Mouse (Mus musculus) right cerebral cortex, postnatal 4 days (tissue): ENCODE measurements at regions not wholly inside any gene's neighbourhood (a gene's known extent, or its start where the extent isn't known, plus 50 kb on each side); places are given as distances from the start of the nearest gene placed in this dataset.

Source experiments
- DNase-seq: peaks from one replicate; pipeline ENCODE4 v3.0.0-alpha.2; 2022

DNA sequence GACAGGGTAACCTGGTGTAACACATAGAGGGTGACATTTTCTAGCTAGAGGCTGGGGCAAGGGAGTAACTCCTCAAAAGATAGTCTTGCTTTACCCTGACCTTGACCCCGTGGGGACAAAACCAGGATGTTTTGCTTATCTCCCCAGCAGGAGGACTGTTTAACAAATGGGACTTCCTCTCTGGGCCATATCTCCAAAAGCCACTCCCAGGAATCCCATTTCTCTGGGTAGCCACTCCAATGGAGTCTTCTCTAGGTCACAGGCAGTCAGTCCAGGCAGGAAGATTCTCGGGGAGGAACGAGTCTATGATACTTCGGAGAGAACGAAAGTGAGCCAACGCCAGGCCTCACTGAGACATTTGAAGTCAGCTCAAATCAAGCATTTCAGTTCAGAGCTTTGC is 396.0 kb upstream of the Mki67 start:
- DNase-seq: no peak

DNA sequence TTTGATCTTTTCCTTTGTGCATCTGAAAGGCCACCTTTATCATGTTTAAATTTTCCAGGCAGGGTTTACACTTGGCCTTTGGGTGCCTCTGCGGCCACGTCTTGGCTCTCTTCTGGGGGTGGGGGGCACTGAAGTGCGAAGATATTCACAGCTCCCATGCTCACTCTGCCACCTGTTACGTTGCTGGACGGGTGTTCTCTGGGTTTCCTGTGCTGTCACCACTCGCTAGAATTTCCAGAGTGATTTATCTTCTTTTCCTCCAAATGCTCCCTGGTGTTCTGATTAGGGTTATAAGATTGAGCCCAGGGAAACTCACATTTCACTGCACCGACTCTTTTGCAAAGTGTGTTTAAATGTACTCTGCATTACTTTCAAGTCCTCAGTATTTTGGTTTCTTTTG is 404.8 kb upstream of the Mki67 start:
- DNase-seq: no peak

DNA sequence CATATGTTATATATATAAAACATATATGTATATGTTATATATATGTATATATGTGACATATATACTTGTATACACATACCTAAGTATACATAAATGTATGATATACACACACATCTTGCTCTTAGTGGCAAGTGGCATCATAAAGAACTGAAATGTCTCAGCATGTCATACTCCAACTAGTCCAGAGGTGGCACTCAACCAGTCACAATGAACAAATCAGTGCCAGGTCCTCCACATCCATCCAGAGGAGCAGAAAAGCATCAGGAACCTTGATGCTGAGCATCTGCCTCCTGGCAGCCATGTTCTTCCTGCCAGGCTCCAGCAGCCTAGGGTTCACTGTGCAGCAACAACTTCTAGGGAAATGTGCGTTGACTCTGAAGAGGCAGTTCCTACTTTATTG is 405.2 kb upstream of the Mki67 start:
- DNase-seq: no peak

DNA sequence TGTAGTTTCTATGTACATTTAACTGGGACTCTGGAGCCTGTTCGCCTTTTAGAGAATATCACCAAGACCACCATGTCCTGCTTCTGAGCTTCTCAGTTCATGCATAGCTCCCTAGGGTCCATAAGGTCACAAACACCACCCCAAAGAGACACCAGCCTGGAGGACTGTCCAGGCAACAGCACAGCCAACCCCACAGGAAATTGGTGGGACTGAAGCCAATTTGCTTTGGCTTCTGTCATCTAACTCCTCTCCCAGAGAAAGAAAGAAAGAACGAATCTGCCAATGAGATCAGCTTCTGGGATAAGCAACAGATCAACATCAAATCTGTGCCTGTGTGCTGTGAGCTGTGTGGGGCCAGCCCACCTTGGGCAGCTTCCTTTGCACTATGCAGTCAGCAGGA is 408.6 kb upstream of the Mki67 start:
- no peak for DNase-seq

DNA sequence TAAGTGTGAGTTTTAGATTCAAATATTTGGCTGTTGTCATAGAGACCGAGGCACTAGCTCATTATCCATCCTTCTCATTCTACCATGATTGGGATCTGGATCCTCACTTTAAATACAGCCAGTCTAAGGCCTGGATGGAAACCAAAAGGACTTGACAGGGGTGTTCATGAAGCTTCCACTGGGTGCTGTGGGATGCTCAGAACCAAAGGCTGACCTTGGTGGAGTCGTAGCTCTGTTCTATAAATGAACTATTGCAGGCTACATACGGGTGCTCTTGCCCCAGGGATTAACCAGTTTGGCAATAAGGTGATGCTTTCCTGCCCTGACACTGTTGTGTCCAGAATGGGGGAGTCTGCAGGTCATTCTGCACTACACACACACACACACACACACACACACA is 410.2 kb upstream of the Mki67 start:
- DNase-seq: no peak

DNA sequence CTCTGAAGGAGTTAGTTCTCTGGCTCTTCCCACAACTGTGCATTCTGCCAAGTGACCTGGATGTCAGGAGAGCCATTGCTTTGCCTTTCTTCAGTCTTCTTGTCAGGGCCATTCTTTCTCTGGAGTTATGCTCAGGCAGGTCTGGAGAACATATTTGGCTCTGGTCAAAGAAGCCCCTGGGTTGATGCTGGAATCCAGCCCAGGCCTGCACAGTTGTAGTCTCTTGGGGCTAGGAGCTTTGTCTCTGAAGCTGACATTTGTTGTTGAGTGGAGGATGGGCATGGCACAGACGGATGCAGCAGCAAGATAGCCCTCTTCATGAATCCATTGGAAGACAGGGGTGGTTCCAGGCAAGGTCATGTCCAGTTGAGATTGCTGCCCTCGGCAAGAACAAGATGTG is 411.4 kb upstream of the Mki67 start:
- no peak for DNase-seq

DNA sequence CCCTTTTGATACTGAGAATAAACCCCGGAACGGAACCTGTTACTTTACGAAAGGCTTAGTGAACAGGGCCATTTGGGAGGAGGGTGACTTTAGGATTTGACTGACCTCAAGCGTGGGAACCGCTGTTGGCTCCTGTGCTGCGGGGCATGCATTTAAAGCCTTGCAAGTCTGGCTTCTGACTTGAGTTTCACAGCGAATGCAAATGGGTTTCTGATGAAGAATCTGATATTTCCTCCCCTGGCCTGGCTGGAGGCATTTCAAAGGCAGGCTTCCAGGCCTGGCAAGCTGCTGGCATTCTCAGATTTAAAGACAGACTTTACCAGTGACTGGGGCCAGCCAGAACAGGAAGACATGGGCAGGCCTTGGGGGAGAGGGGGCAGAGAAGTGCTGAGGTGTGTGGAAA is 413.6 kb upstream of the Mki67 start:
- DNase-seq: peak; percentile 19

DNA sequence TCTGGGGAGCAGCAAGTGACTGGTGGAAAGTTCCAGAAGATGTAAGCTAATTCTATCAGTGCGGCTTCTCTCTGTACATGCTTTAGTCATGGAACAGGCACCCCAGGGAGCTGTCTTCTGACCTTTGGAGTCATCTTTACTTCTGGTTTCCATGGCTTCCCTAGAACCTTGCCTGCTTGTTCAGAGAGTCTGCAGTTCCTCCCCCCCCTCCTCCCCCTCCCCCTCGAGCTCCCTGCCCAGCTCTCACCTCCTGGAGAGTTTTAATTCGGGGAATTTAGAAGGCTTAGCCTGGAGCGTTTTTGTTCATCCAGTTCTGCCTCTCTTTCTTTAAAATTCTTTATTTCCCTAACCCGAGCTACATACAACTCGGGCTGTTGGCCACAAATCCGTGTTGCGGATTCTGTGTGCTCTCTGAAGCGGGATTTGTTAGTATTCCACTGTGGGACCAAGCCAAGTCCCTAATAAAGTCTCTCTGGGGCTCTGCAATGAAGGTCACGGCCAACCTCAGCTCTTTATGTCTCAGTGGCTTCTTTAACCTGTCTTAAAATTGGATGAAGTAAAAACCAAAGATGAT is 414.6 kb upstream of the Mki67 start:
- no peak for DNase-seq

DNA sequence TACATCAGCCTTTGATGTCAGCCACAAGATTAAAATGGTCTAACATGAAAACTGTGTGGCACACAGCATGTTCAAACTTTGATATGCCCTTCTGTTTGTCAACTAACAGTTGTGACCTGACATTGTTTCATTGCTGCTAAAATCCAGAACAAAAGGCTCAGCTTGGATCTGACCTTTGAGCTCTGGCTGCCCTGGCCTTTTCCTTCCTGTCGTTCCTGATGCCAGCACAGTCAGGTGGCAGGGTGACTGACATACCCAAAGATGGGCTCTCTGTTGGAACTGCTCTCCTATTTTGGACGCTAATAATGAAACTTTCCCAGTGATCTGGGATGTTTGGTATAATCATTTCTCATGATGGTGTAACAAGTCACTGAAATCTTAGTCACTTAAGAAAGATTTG is 416.8 kb upstream of the Mki67 start:
- DNase-seq: no peak

DNA sequence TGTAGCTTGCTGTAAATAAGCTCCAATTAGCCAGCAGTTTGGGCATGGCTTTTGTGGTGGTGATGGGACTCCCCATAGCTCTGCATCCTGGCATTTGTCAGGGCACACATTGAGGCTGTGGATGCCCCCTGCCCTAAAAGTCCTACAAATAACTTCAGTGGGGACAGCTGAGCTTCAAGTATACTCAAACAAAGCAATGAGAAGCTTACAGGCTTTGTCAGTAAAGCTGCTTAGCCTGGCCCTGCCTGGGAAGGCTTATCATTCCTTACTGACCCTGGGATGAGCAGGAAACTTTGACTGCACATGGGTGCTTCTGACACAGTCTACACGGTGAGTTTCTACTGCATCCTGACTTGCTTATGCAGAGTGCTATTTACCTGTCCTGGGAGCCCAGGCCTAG is 420.5 kb upstream of the Mki67 start:
- DNase-seq: no peak

DNA sequence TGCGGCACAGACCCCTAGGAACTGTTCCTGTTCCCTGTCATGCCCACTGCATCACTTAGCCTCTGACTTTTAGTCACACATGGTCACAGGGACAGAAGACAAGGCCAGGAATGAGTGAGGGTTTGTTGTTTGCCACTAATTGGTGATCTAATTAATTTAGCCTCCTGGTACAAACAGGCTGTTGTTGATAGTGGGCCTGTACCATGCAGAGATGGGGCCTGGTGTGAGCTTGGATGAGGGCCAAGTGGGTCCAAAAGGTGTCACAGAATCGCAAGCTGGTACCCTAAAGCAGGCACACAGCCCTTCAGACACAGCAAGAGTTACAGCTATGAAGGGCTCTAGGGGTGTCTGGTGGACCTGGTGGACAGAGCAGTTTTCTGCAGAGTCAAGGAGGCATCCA is 421.2 kb upstream of the Mki67 start:
- no peak for DNase-seq

DNA sequence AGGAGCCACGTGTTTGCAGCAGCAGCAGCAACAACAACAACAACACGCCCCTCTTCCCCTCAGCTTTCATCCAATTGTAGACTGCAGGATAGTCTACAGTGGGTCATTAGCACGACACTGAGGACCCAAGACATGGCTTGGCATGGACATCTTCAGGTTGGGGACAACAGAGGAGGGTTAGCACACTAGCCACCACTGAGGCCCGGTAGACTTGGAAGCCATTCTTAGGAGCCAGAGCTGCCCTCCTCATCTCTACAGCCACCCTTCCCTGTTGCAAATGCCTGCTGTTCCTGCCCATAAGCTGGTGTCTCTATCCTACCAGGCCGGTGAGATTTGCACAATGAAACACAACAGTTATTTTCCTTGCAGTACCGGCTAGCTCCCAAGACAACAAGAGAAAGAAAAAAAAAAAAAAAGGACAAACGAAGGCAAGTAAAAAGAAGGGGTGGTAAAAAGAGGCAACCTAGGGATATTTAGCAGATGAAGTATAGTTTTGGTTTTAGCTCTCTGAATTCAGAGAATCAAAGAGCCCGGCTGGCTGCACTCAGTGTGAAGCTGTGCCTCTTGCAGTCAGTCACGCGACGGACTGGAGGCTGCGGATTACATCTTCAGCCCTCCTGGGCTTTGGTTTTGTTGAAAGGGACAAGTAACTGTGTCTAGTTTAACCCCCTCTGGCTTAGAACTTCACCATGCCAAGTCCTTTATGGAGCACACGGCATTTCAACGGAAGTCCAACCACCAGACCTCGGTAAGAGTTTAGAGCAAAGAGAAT is 421.9 kb upstream of the Mki67 start:
- no peak for DNase-seq

DNA sequence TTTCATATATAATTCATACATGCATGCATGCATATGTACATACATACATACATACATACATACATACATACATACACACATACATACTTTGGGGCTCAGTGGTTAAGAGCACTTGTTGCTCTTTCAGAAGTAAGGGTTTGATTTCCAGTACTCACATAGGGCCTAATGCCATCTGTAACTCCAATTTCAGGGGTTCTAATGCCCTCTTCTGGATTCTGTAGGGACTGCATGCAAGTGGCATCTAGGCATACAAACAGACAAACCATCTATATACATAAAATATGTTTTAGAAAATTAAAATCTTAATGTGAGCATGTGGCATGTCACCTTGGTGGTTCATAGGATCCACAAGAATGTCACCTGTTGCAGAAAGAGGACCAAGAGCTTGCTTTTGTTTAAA is 426.7 kb upstream of the Mki67 start:
- no peak for DNase-seq

DNA sequence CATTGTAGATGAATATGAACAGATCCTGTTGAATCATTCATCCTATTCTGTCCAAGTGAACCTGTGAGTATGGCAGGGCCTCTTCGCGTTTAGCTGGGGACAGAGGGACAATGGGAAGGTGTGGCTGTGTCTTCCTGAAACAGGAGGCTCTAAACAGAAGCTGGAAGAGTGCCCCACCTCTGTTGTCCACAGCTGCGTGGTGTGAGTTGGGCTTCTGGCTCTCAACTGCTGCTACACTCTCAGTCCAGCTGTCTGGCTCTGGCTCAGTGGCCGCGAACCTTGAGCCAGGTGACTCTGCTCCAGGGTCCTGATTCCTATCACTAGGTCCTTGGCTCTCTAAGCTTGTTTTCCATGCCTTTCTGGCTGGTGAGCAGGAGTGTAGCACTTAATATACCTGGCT is 434.0 kb upstream of the Mki67 start:
- no peak for DNase-seq

DNA sequence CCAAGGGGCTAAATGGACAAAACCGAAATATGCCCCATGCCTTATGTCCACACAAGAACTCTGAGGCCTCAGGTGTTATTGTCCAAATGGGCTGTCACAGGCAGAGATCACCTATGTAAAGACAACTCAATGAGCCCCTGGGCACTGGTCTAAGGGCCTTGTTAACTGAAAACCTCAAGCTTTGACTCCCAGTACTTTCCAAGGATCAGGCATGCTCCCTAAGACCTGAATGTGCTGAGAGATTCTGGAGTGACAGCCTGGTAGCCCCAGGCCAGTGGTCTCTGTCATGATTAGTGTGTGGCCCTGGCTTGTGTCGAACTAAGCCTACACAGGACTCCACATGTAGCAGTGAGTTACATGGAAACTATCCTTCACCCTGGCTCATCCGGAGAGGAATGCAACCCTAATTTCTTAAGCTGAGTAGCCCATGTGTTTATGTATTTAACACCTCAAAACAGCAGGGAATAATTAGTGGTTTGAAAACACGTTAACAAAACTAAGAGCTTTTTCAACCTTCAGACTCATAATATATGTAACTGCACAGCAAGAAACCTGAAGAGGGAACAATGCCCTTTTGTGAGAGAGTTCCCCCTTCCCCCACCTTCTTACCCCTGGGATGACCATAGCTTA is 435.3 kb upstream of the Mki67 start:
- DNase-seq: no peak

DNA sequence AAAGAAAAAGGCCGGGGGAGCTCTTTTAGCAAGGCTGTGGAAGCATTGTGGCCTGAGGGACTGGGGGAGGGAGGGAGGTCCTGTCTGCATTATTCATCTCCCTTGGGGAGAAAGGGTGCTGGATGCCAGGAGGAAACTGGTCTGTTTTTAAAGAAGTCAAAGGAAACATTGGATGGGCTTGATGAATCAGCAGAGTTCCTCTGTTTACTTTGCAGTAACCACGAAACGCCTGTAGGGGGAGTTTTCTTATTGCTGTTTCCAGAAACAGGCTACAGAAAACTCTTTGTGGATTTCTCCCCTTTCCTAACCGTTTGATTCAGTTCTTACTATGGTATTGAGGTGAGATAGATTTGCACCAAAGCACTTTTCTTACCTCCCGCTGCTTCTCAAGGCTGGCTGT is 436.3 kb upstream of the Mki67 start:
- peak; percentile 63 for DNase-seq

DNA sequence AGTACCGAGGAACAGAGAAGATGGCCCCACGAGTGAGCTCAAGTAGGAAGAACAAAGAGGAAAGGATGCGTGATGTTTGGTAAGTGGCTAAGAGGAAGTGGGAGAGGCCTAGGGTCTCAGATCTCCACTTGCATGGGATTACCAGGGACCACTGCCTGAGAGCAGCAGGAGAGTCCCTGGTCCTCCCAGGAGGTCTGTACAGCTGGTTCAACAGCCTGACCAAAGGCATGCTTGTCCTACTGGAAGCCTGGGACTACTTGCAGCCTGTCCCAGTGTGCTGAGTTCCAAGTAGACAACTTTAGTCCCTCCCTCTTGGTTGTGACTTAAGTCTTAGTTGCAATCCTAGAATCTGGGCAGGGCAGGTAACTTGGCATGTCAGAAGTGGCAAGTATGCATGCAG is 437.5 kb upstream of the Mki67 start:
- no peak for DNase-seq

DNA sequence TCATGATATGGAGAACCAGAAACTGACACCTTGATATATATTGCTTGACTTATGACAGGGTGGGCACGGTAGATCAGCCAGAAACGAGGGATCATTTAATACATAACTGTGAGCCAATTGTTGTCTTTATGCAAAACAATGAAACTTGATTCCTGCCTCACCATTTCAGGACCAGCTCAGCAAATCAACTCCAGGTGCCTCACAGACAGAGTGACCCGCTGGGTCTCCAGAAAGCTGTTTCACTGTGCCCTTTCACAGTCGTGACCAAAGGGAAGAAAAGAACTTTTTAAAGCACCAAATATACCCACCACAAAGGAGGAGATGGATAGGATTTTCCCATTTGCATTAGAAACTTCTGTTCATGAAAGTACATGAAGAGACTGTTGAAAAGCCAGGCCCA is 443.0 kb upstream of the Mki67 start:
- DNase-seq: no peak

DNA sequence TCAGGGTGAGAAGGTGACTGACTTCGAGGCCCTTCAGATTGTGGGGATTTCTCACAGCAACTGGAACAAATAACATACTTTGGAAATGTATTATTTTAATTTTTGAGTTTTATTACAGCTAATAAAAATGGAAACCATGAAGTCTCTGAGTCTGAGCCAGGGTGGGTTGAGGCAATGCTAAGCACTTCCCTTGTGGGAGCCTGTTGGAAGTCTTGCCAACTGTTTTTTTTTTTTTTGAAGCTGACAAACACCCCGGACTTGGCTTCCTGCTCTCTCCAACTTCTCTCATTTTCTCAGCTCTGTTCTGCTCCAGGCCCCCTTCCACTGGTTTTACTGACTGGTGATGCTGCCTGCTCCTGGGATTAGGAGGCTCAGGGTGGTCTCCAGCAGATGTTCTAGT is 445.4 kb upstream of the Mki67 start:
- no peak for DNase-seq

DNA sequence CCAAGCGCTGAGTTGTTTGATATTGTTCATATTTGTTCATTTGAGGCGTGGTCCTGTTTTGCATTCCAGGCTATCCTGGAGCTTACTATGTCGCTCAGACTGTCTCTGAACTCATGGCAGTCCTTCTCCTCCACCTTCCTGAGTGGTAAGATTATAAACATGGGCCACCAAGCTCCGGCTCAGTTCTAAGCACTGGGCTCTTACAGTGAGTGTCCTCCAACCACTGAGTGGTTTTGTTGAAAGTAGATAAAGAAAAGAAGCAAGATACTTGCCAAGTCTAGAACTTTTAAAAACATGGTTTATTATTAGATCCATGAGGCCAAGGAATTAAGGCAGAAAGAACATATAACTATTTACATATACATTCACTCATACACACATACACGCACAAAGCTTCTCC is 448.7 kb upstream of the Mki67 start:
- DNase-seq: no peak

DNA sequence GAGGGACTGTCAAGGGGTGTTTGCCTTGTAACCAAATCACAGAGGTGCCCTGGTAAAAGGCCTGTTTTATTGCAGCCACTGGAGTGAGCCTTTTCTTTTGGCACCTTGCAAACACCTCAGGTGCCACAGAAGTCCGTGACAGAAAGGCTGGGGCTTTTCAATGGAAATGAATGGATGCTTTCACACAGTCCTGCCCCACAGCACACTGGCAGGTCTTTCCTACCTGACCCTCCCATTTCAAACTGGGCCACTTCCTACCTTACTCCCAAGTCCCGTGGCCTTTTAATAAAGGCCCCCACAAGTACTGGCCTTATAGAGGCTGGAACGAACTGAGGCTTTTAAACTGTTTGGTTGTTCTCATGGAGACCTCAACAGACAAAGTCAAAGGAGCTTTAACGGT is 453.1 kb upstream of the Mki67 start:
- no peak for DNase-seq

DNA sequence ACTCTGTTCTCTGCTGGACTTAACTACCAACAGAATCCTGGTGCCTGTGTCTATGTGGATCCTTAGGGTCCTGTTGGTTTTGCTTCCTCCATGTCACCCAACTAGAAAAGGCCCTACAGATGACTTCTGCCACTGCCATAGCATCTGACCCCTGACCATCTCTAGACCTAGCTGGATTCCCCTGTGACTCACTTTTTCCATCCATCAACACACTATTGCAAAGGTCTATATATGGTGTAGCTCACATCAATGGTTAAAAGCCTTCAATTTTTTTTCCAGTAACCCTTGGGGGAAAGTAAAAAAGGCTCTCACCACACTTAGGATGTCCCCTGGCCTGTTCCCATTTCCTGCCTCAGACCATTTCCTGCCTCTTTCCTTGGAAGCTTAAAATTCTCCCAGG is 460.2 kb upstream of the Mki67 start:
- DNase-seq: no peak

DNA sequence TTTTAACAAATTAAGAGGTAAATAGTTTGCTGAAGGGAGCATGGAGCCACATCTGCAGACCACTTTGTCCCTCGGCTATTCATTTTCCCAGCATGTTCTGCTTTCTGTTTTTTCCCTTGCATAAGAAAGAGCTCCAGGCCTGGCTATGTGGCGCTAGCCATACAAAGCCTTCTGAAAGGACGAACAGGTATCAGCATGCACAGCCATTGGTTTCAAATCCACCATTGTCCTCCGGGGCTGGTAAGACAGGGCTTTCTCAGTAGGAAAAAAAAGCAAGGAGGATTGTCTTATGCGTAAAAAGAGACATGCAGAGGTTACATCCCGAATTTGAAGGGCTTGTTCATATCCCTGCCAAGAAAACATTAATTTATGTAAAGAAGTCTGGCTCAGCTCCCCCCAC is 464.8 kb upstream of the Mki67 start:
- DNase-seq: no peak

DNA sequence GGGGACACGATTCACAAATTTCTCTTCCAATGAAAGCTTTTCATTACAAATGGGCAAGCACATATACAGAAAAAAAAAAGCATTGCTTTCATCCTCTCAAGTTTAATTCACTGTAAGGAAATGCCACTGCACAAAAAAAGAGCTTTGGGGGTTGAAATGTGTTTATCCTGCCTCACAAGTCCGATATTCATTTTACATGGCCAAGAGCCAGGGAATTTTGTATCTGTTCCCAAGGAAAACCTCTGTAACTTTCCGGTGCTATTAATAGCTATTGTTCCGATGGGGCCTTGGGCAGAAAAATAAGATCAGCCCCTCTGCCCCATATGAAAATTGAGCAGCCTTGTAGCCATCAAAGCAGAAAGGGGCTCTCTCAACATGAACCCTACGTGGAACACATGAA is 465.9 kb upstream of the Mki67 start:
- DNase-seq: no peak
